Mouse (Mus musculus) olfactory bulb, adult 2 months (tissue): ENCODE data around the gene Sox15. TPM values are rescaled to one million over a fixed set of nuclear protein-coding genes. Genes with fewer than 3 reads are reported as not detected.
"Not testable (repeated sequence)": the region's sequence is repeated elsewhere in the genome, so short reads cannot be mapped to it uniquely, and the experiment has no call there.

Experiments used
- H3K27ac ChIP-seq: fragments of 200-500 bp; 2 replicates; pipeline ENCODE4 v1.5.1; 2012; ENCODE audit warnings: low read depth, low read length; ENCODE audit not compliant: insufficient read depth
- H3K4me1 ChIP-seq: fragments of 200-500 bp; 2 replicates; pipeline ENCODE4 v1.6.1; 2012; ENCODE audit warnings: low read length; ENCODE audit not compliant: control insufficient read depth, insufficient read depth
- H3K4me3 ChIP-seq: fragments of 200-500 bp; 2 replicates; pipeline ENCODE4 v1.5.1; 2012; ENCODE audit warnings: mild to moderate bottlenecking, low read depth, low read length, moderate library complexity; ENCODE audit not compliant: insufficient read depth
- CTCF ChIP-seq: fragments of 200-500 bp; IDR thresholded peaks from 2 replicates; pipeline ENCODE4 v1.5.1; 2012; ENCODE audit warnings: low read depth, mild to moderate bottlenecking, low read length, moderate library complexity; ENCODE audit not compliant: insufficient read depth
- POLR2A ChIP-seq: fragments of 200-500 bp; IDR thresholded peaks from 2 replicates; pipeline ENCODE4 v1.6.1; 2012; ENCODE audit warnings: mild to moderate bottlenecking, low read depth, low read length, moderate library complexity; ENCODE audit not compliant: insufficient read depth
- WGBS: fragments of 180-500 bp; shearing (Covaris S2); methylation state at CpG from one replicate; pipeline ENCODE4 v1.1.7; 2018; 5-methylcytosine and 5-hydroxymethylcytosine counted together
- polyA plus RNA-seq: library from polyadenylated mRNA; stranded (reverse); fragments of >200 nt; gene quantifications from 2 replicates; pipeline ENCODE4 v1.2.4, GENCODE M21; 2012; ENCODE audit warnings: low replicate concordance; ENCODE audit not compliant: missing spikeins, insufficient read depth, insufficient read length

Gene Sox15
- polyA plus RNA-seq, 1 experiment, result not detected

GRCm38 (mm10) chr11:69616781-69617180, 38.3 kb upstream of the Sox15 start:
- no peak overlapping the region for H3K27ac ChIP-seq
- WGBS, result 50% methylated on average over 10 of the region's 10 CpGs
- no peak for TF ChIP-seq POLR2A
- TF ChIP-seq CTCF, result no peak
- H3K4me1 ChIP-seq, result peaks cover 7% of the 10 kb centered on the region
- H3K4me3 ChIP-seq, result no peak overlapping the region

GRCm38 (mm10) chr11:69617805-69618204, 37.3 kb upstream of the Sox15 start, which contains the start of gene Shbg:
Gene Shbg (minus strand): TSS chr11:69617905.
- WGBS, result 79% methylated on average over 5 of the region's 5 CpGs
- TF ChIP-seq CTCF, result no peak
- TF ChIP-seq POLR2A, result no peak
- H3K4me1 ChIP-seq, result peaks cover 10% of the 10 kb centered on the region

GRCm38 (mm10) chr11:69620394-69621081, 34.6 kb upstream of the Sox15 start:
- H3K27ac ChIP-seq, result no peak overlapping the region
- WGBS, result 69% methylated on average over 7 of the region's 7 CpGs
- TF ChIP-seq CTCF (no peak), POLR2A (no peak)
- peaks cover 8% of the 10 kb centered on the region; the same call in 1 of the 2 replicates for H3K4me1 ChIP-seq
- no peak overlapping the region for H3K4me3 ChIP-seq

More at GRCm38 (mm10) chr11:69617805-69618204, 37.3 kb upstream of the Sox15 start, which contains the start of gene Shbg:
- H3K27ac ChIP-seq, result no peak within 1 kb of the TSS
- no peak within 1 kb of the TSS for H3K4me3 ChIP-seq

GRCm38 (mm10) chr11:69621571-69622268, 33.4 kb upstream of the Sox15 start, which contains the start of gene Sat2:
Gene Sat2 (plus strand): TSS chr11:69622024.
- H3K4me3 ChIP-seq, result peak within 1 kb of the TSS; percentile 71
- WGBS, result 2% methylated on average over 20 of the region's 20 CpGs
- TF ChIP-seq CTCF (no peak), POLR2A (no peak)
- peak within 1 kb of the TSS; percentile 52; the same call in 1 of the 2 replicates for H3K27ac ChIP-seq
- peaks cover 8% of the 10 kb centered on the region; the same call in 1 of the 2 replicates for H3K4me1 ChIP-seq

- TF ChIP-seq POLR2A, result no peak
- no peak for TF ChIP-seq CTCF
- peaks cover 8% of the 10 kb centered on the region; the same call in 1 of the 2 replicates for H3K4me1 ChIP-seq
- 13% methylated on average over 6 of the region's 6 CpGs for WGBS
- no peak overlapping the region for H3K27ac ChIP-seq
- peak overlapping the region; percentile 71 for H3K4me3 ChIP-seq
Observed at GRCm38 (mm10) chr11:69622406-69622805, 32.7 kb upstream of the Sox15 start.

GRCm38 (mm10) chr11:69623006-69623405, 32.1 kb upstream of the Sox15 start:
- Histone ChIP-seq H3K27ac (no peak overlapping the region), H3K4me3 (no peak overlapping the region), H3K4me1 (peaks cover 8% of the 10 kb centered on the region; the same call in 1 of the 2 replicates)
- 75% methylated on average over 4 of the region's 4 CpGs for WGBS
- TF ChIP-seq POLR2A, result no peak
- TF ChIP-seq CTCF, result no peak

- WGBS, result 86% methylated on average over 2 of the region's 2 CpGs
- H3K27ac ChIP-seq, H3K4me3 ChIP-seq, H3K4me1 ChIP-seq: not testable (repeated sequence)
Observed at GRCm38 (mm10) chr11:69624339-69624738, 30.8 kb upstream of the Sox15 start.

- TF ChIP-seq POLR2A (no peak), CTCF (peak; percentile 61)
- H3K27ac ChIP-seq, result no peak overlapping the region
- no peak overlapping the region for H3K4me3 ChIP-seq
- H3K4me1 ChIP-seq, result peaks cover 3% of the 10 kb centered on the region; the same call in 1 of the 2 replicates
- 41% methylated on average over 6 of the region's 6 CpGs for WGBS
Observed at GRCm38 (mm10) chr11:69628286-69628685, 26.8 kb upstream of the Sox15 start.

- H3K4me1 ChIP-seq, result no peaks in the 10 kb centered on the region
- no peak overlapping the region for H3K27ac ChIP-seq
- TF ChIP-seq CTCF, result no peak
- TF ChIP-seq POLR2A, result no peak
- H3K4me3 ChIP-seq, result no peak overlapping the region
- 34% methylated on average over 1 of the region's 1 CpGs for WGBS
Observed at GRCm38 (mm10) chr11:69629802-69630201, 25.3 kb upstream of the Sox15 start.
